8 mouse cellular contexts compared by ENCODE assay signal in the genomic region with DNA sequence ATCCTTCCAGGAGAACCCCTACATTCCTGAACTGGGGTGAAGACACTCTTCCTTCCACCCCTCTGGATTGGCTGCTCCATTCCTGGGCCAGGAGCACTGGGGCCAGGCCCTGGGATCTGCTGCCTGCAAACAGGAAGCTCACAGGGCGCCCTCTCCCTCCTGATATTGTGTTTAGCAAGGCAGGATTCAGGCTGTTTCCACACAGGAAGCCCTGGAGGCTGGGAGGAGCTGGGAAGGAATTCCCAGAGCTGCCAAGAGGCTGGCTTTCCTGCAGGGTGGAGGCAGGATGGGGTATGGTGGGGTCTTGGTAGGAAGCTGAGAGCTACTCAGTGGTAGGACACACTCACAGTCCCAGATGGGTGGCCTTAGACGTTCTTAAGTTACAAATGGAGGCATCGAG. TPM values are rescaled to one million over a fixed set of nuclear protein-coding genes. Genes with fewer than 3 reads are reported as not detected.
DNase-seq lines count a peak whose midpoint lies in the region; ATAC-seq lines count a peak whose summit lies in the region.

No protein-coding gene starts in this region.

- H3K4me1 ChIP-seq in embryonic facial prominence, embryonic 11.5 days (ENCODE audit: control insufficient read depth, insufficient read depth, low read length), result no peaks in the 10 kb centered on the region; the same call in 1 of the 2 replicates
- peaks cover 6 to 15% of the 10 kb centered on the region in 2 experiments; a peak in 3 of 4 replicates for H3K4me1 ChIP-seq in heart, embryonic 14.5 days (ENCODE audit: control insufficient read depth in 2 of 2, insufficient read depth in 2 of 2, low read length in 2 of 2)
- H3K4me1 ChIP-seq in midbrain, embryonic 12.5 days, result peaks cover 31% of the 10 kb centered on the region

- no peaks in the 10 kb centered on the region for H3K9me3 ChIP-seq in embryonic facial prominence, embryonic 11.5 days (replicated peaks; ENCODE audit: control insufficient read depth, low read length)
- H3K9me3 ChIP-seq in heart, embryonic 14.5 days (ENCODE audit: control insufficient read depth, low read length), result no peaks in the 10 kb centered on the region
- no peaks in the 10 kb centered on the region; the same call in 1 of the 2 replicates for H3K9me3 ChIP-seq in midbrain, embryonic 12.5 days

- 15% methylated on average over 3 of the region's 3 CpGs for WGBS in embryonic facial prominence, embryonic 11.5 days
- WGBS in heart, embryonic 14.5 days, result 40% methylated on average over 3 of the region's 3 CpGs
- WGBS in midbrain, embryonic 12.5 days, result 55% methylated on average over 3 of the region's 3 CpGs

- peak overlapping the region; percentile 41 for H3K27ac ChIP-seq in embryonic facial prominence, embryonic 11.5 days (replicated peaks; ENCODE audit: low read depth, low read length)
- peak overlapping the region; percentile 73 to 75 for H3K27ac ChIP-seq in heart, embryonic 14.5 days (replicated peaks in 1 of 2; ENCODE audit: control insufficient read depth in 1 of 2, insufficient read depth in 1 of 2, low read depth in 2 of 2, low read length in 2 of 2)
- no peak overlapping the region; the same call in 1 of the 2 replicates for H3K27ac ChIP-seq in midbrain, embryonic 12.5 days (replicated peaks)

- H3K36me3 ChIP-seq in embryonic facial prominence, embryonic 11.5 days (replicated peaks; ENCODE audit: control insufficient read depth, insufficient read depth, low read depth, low read length), result no peaks in the 10 kb centered on the region
- no peaks in the 10 kb centered on the region for H3K36me3 ChIP-seq in heart, embryonic 14.5 days (ENCODE audit: control insufficient read depth, insufficient read depth, low read length)
- peaks cover 12% of the 10 kb centered on the region for H3K36me3 ChIP-seq in midbrain, embryonic 12.5 days

- H3K9ac ChIP-seq in embryonic facial prominence, embryonic 11.5 days (replicated peaks; ENCODE audit: low read length), result 0 out of 2 replicates have a peak overlapping the region, but pooled peaks have one; percentile 32
- H3K9ac ChIP-seq in heart, embryonic 14.5 days (ENCODE audit: low read length), result no peak overlapping the region
- H3K9ac ChIP-seq in midbrain, embryonic 12.5 days (replicated peaks), result peak overlapping the region; percentile 39; the same call in 1 of the 2 replicates

- no peaks in the 10 kb centered on the region for H3K27me3 ChIP-seq in embryonic facial prominence, embryonic 11.5 days (ENCODE audit: control insufficient read depth, insufficient read depth, low read length)
- H3K27me3 ChIP-seq in heart, embryonic 14.5 days (ENCODE audit: control insufficient read depth, insufficient read depth, low read length), result no peaks in the 10 kb centered on the region
- H3K27me3 ChIP-seq in midbrain, embryonic 12.5 days, result peaks cover 22% of the 10 kb centered on the region

- ATAC-seq in embryonic facial prominence, embryonic 11.5 days (replicated peaks; ENCODE audit: insufficient number of reproducible peaks, low FRiP score, low TSS enrichment, low read depth), result no peak
- peak; percentile 61; the same call in 1 of the 2 replicates for ATAC-seq in heart, embryonic 14.5 days (ENCODE audit: insufficient number of reproducible peaks, insufficient read depth, low FRiP score, low read depth)
- no peak for ATAC-seq in midbrain, embryonic 12.5 days (ENCODE audit: low FRiP score, low read depth)

- H3K4me2 ChIP-seq in embryonic facial prominence, embryonic 11.5 days (ENCODE audit: low read depth, low read length), result no peak overlapping the region
- no peak overlapping the region for H3K4me2 ChIP-seq in heart, embryonic 14.5 days (ENCODE audit: low read length)
- H3K4me2 ChIP-seq in midbrain, embryonic 12.5 days (replicated peaks), result no peak overlapping the region

- H3K4me3 ChIP-seq in embryonic facial prominence, embryonic 11.5 days (ENCODE audit: low read depth, low read length), result no peak overlapping the region
- no peak overlapping the region for H3K4me3 ChIP-seq in heart, embryonic 14.5 days (ENCODE audit: control insufficient read depth in 1 of 2, insufficient read depth in 1 of 2, low read depth in 1 of 2, low read length in 2 of 2)
- H3K4me3 ChIP-seq in midbrain, embryonic 12.5 days, result no peak overlapping the region

- DNase-seq in adipocyte (ENCODE audit: low spot score), result peak; percentile 3
- peak; percentile 33 for DNase-seq in embryonic facial prominence, embryonic 11.5 days (ENCODE audit: low spot score)
- peak; percentile 78 to 84 for DNase-seq in kidney, postnatal 36 days
- DNase-seq in spleen, postnatal 14 days (ENCODE audit: low spot score in 2 of 2), result no peak
- no peak for DNase-seq in layer of hippocampus, postnatal 25 days (ENCODE audit: extremely low spot score in 1 of 2, low spot score in 1 of 2)
- DNase-seq in cerebellum, adult 18-20 months, result no peak

RNA-seq across cellular contexts. Expression of gene Kif26a, which starts 38.4 kb away (rescaled TPM):
- 1.8 and 2.6 TPM in 2 replicates for polyA plus RNA-seq in embryonic facial prominence, embryonic 11.5 days (2014; fragmentation: Nextera tagmentation; extraction: Ambion mirVana)
- 1.7 and 1.9 TPM in 2 replicates for polyA plus RNA-seq in heart, embryonic 14.5 days (2014; fragmentation: Nextera tagmentation; extraction: Ambion mirVana)
- polyA plus RNA-seq in midbrain, embryonic 12.5 days (2016; fragmentation: Nextera tagmentation; extraction: Ambion mirVana), result 10.0 and 10.1 TPM in 2 replicates
- 1 to 10 TPM; 5.2 to 6.6 TPM for total RNA-seq in layer of hippocampus, postnatal 25 days (2021)

Comparison
In these comparisons a context has a peak if more than half of its experiments do, and no peak if none do; other contexts are left out.
1. DNase-seq: peak in adipocyte (single experiment), embryonic facial prominence, embryonic 11.5 days (single experiment) and kidney, postnatal 36 days (2 of 2); none in spleen, postnatal 14 days (0 of 2), layer of hippocampus, postnatal 25 days (0 of 2) and cerebellum, adult 18-20 months (0 of 2).